Mouse (Mus musculus) heart, embryonic 14.5 days (tissue): Measurements from ENCODE around the gene Kctd11. TPM values are rescaled to one million over a fixed set of nuclear protein-coding genes. Genes with fewer than 3 reads are reported as not detected.
A peak's percentile ranks its signal among the peaks of the same experiment; 100 is the strongest.

ENCODE experiments used
- ATAC-seq: fragments of 200-750 bp; cut with Nextera tagmentation; 2 replicates; pipeline ENCODE4 v1.8.0; 2017; ENCODE audit warnings: low read depth, moderate TSS enrichment; ENCODE audit not compliant: insufficient number of reproducible peaks, insufficient read depth, low FRiP score
- H3K27ac ChIP-seq, 2 experiments: fragments of 200-500 bp in 1 of 2; fragments of 300-500 bp in 1 of 2; sonication (generic) in 1 of 2; replicated peaks in 1 of 2; 2 replicates each; pipeline ENCODE4 v1.5.1; 2012 to 2014; ENCODE audit warnings: low read depth in 2 of 2, low read length in 2 of 2, control low read depth in 1 of 2, mild to moderate bottlenecking in 1 of 2, mixed read lengths in 1 of 2; ENCODE audit not compliant: control insufficient read depth in 1 of 2, insufficient read depth in 1 of 2
- H3K27me3 ChIP-seq: fragments of 300-500 bp; sonication (generic); 2 replicates; pipeline ENCODE4 v1.6.1; 2014; ENCODE audit warnings: mild to moderate bottlenecking, low read length, control low read depth; ENCODE audit not compliant: control insufficient read depth, insufficient read depth
- H3K36me3 ChIP-seq: fragments of 300-500 bp; sonication (generic); 2 replicates; pipeline ENCODE4 v1.6.1; 2014; ENCODE audit warnings: mild to moderate bottlenecking, control low read depth, low read length, mixed read lengths; ENCODE audit not compliant: control insufficient read depth, insufficient read depth
- H3K4me1 ChIP-seq, 2 experiments: fragments of 200-500 bp in 1 of 2; fragments of 300-500 bp in 1 of 2; sonication (generic) in 1 of 2; 2 replicates each; pipeline ENCODE4 v1.6.1; 2012 to 2014; ENCODE audit warnings: low read length in 2 of 2, control low read depth in 1 of 2, mixed read lengths in 1 of 2; ENCODE audit not compliant: control insufficient read depth in 2 of 2, insufficient read depth in 2 of 2
- H3K4me2 ChIP-seq: fragments of 300-500 bp; sonication (generic); 2 replicates; pipeline ENCODE4 v1.6.1; 2014; ENCODE audit warnings: mild to moderate bottlenecking, low read length
- H3K4me3 ChIP-seq, 2 experiments: fragments of 200-500 bp in 1 of 2; fragments of 300-500 bp in 1 of 2; sonication (generic) in 1 of 2; 2 replicates each; pipeline ENCODE4 v1.5.1; 2012 to 2014; ENCODE audit warnings: low read length in 2 of 2, mild to moderate bottlenecking in 2 of 2, control low read depth in 1 of 2, low read depth in 1 of 2, moderate library complexity in 1 of 2; ENCODE audit not compliant: control insufficient read depth in 1 of 2, insufficient read depth in 1 of 2
- H3K9ac ChIP-seq: fragments of 300-500 bp; sonication (generic); 2 replicates; pipeline ENCODE4 v1.6.1; 2014; ENCODE audit warnings: mild to moderate bottlenecking, low read length
- H3K9me3 ChIP-seq: fragments of 300-500 bp; sonication (generic); 2 replicates; pipeline ENCODE4 v1.6.1; 2016; ENCODE audit warnings: low read length, control low read depth; ENCODE audit not compliant: control insufficient read depth
- WGBS: fragments of 180-500 bp; shearing (Covaris S2); extraction: QIAGEN DNeasy Blood & Tissue Kit; methylation state at CpG from one replicate; pipeline ENCODE4 v1.1.7; 2014; 5-methylcytosine and 5-hydroxymethylcytosine counted together
- polyA plus RNA-seq: library from polyadenylated mRNA; unstranded; fragments of >200 nt; fragmentation: Nextera tagmentation; extraction: Ambion mirVana; gene quantifications from 2 replicates; pipeline ENCODE4 v1.2.1, GENCODE M21; 2014

Kctd11 gene
- polyA plus RNA-seq, 1 experiment from 2014 or later, result 2.8 TPM

- peaks cover 18 to 30% of the 10 kb centered on the region in 2 experiments for H3K4me1 ChIP-seq
- H3K9ac ChIP-seq, result 0 out of 2 replicates have a peak overlapping the region, but pooled peaks have one; percentile 38
- no peak for ATAC-seq
- peak overlapping the region; percentile 95; the same call in 1 of the 2 replicates for H3K4me2 ChIP-seq
- no peak overlapping the region for H3K27ac ChIP-seq
- H3K27me3 ChIP-seq, result no peaks in the 10 kb centered on the region
- H3K36me3 ChIP-seq, result peaks cover 73% of the 10 kb centered on the region
- no peak overlapping the region for H3K4me3 ChIP-seq
- no peaks in the 10 kb centered on the region for H3K9me3 ChIP-seq
- 48% methylated on average over 5 of the region's 5 CpGs for WGBS
Observed at GRCm38 (mm10) chr11:69915667-69916627, 34.7 kb upstream of the Kctd11 start.

GRCm38 (mm10) chr11:69914917-69915430 is 33.8 kb upstream of the Kctd11 start:
- ATAC-seq, result no peak
- no peaks in the 10 kb centered on the region for H3K9me3 ChIP-seq
- no peaks in the 10 kb centered on the region for H3K27me3 ChIP-seq
- H3K9ac ChIP-seq, result peak overlapping the region; percentile 87
- peaks cover 82% of the 10 kb centered on the region for H3K36me3 ChIP-seq
- 34% methylated on average over 9 of the region's 9 CpGs for WGBS
- peak overlapping the region; percentile 82 to 89 for H3K4me3 ChIP-seq
- H3K4me1 ChIP-seq, result peaks cover 18 to 30% of the 10 kb centered on the region in 2 experiments
- H3K4me2 ChIP-seq, result peak overlapping the region; percentile 95
- no peak overlapping the region for H3K27ac ChIP-seq

GRCm38 (mm10) chr11:69914372-69914764 is 33.2 kb upstream of the Kctd11 start:
- WGBS, result 1% methylated on average over 17 of the region's 17 CpGs
- ATAC-seq, result no peak
- Histone ChIP-seq H3K4me2 (peak overlapping the region; percentile 95), H3K4me1 (peaks cover 17 to 27% of the 10 kb centered on the region in 2 experiments), H3K4me3 (peak overlapping the region; percentile 82 to 89), H3K9ac (peak overlapping the region; percentile 87), H3K27me3 (no peaks in the 10 kb centered on the region), H3K9me3 (no peaks in the 10 kb centered on the region), H3K36me3 (peaks cover 88% of the 10 kb centered on the region), H3K27ac (peak overlapping the region; percentile 55 to 88)

- 2% methylated on average over 61 of the region's 61 CpGs for whole genome bisulfite sequencing
- peak; percentile 84 for ATAC-seq
- no peaks in the 10 kb centered on the region for H3K27me3 ChIP-seq
- H3K36me3 ChIP-seq, result peaks cover 88% of the 10 kb centered on the region
- peak within 1 kb of the TSS; percentile 55 to 88 for H3K27ac ChIP-seq
- peaks cover 13 to 21% of the 10 kb centered on the region in 2 experiments for H3K4me1 ChIP-seq
- no peaks in the 10 kb centered on the region for H3K9me3 ChIP-seq
- peak within 1 kb of the TSS; percentile 82 to 89 for H3K4me3 ChIP-seq
- peak within 1 kb of the TSS; percentile 95 for H3K4me2 ChIP-seq
- H3K9ac ChIP-seq, result peak within 1 kb of the TSS; percentile 87
Observed at GRCm38 (mm10) chr11:69913554-69914371, 32.6 kb upstream of the Kctd11 start, which contains the start of gene Gps2. Gene Gps2 (plus strand): TSS chr11:69913888.

GRCm38 (mm10) chr11:69912716-69913530 is 31.7 kb upstream of the Kctd11 start:
- H3K4me1 ChIP-seq, result peaks cover 13 to 20% of the 10 kb centered on the region in 2 experiments
- peak overlapping the region; percentile 87 for H3K9ac ChIP-seq
- 0 out of 4 replicates have a peak overlapping the region, but pooled peaks of 1 of the 2 experiments have one; percentile 88 for H3K27ac ChIP-seq
- H3K4me3 ChIP-seq, result peak overlapping the region; percentile 82 to 89
- H3K4me2 ChIP-seq, result peak overlapping the region; percentile 95
- H3K36me3 ChIP-seq, result peaks cover 88% of the 10 kb centered on the region
- no peak for ATAC-seq
- 76% methylated on average over 15 of the region's 15 CpGs for WGBS
- no peaks in the 10 kb centered on the region for H3K9me3 ChIP-seq
- no peaks in the 10 kb centered on the region for H3K27me3 ChIP-seq

GRCm38 (mm10) chr11:69911701-69912100 is 30.5 kb upstream of the Kctd11 start:
- ATAC-seq, result no peak
- Histone ChIP-seq H3K9me3 (no peaks in the 10 kb centered on the region), H3K4me2 (no peak overlapping the region), H3K4me3 (no peak overlapping the region), H3K27me3 (no peaks in the 10 kb centered on the region), H3K36me3 (peaks cover 88% of the 10 kb centered on the region), H3K9ac (no peak overlapping the region), H3K4me1 (peaks cover 13 to 20% of the 10 kb centered on the region in 2 experiments), H3K27ac (no peak overlapping the region)
- WGBS, result 90% methylated on average over 6 of the region's 6 CpGs
